Mouse (Mus musculus) adrenal gland (tissue): ENCODE measurements around the gene Imp4.

Experiments
- intact Hi-C: fragments of 180-260 bp; cut with DNase I; formaldehyde crosslinking; loops from one replicate; pipeline ENCODE4 v1.15.1; 2025

Gene Imp4

DNA sequence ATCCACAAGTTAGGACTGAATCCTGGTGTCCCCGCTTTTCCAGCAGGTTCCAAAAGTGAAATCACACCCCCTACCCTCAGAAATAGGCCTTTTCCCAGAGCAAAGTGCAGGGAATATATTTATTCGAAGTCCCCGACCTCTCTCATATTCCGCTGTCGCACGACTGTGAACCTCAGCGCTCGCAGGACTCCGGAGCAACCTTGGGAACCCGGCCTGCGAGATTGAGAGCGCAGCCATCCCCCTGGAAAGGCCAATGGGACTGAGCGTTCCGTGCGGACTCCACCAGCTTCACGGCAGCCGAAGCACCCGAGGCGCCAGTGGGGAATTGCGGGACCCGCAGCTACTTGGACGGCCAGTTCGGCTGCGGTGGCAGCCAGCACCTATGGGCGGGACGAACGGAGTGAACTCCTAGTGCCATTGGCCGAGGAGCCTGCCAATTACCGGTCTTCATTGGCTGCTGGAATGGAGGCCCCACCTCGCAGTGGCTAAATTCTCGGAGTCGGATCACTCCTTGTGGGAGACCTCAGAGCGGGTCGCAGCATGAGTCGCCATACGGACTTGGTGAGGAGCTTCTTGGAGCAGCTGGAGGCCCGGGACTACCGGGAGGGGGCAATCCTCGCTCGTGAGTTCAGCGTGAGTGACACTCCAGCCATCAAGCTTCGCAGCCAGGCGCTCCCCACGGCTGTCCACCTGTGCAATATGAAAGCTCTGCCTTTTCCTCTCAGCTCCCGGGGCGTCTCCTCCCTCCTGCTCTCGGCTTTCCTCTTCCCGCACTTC lies 19.8 kb downstream of the Imp4 start, which contains the start of gene Ptpn18:
Gene Ptpn18 (plus strand): TSS at position 479 of the 777 bp plus-strand sequence.
- intact Hi-C loops = no loop called here

DNA sequence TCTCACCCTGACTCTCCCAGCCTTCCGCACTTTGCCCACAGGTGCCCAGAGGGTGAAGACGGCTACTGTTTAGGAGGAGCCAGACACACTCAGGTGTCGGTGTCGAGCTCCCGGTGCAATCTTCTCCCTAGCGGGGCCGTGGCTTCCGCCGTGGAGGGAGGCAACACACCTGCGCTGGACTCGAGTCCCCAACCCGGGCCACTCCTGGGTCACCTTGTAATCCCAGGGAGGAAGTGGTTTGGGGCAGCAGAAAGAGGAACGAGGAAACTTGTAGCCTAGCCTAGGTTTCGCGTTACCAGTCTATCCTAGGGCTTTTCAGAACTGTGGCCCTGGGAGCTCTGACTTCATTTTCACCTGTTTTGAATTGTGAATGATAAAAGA lies 20.4 kb downstream of the Imp4 start:
- intact Hi-C loops = no loop called here

DNA sequence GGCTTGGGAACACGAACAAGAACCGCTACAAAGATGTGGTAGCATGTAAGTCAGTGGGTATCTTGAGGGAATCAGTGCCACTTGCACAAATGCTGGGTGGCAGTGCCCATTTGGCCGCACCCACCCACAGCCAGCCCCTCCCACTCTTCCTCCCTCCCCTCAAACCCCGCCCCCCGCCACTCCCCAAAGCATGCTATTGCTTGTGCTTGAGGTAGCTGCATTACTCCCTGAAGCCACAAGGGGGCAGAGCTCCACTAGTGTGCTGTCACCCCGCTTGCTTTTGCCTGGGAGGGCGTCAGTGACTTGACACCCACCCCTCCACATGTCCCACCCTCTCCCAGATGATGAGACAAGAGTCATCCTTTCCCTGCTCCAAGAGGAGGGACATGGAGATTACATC lies 23.1 kb downstream of the Imp4 start:
- intact Hi-C loops = no loop called here

DNA sequence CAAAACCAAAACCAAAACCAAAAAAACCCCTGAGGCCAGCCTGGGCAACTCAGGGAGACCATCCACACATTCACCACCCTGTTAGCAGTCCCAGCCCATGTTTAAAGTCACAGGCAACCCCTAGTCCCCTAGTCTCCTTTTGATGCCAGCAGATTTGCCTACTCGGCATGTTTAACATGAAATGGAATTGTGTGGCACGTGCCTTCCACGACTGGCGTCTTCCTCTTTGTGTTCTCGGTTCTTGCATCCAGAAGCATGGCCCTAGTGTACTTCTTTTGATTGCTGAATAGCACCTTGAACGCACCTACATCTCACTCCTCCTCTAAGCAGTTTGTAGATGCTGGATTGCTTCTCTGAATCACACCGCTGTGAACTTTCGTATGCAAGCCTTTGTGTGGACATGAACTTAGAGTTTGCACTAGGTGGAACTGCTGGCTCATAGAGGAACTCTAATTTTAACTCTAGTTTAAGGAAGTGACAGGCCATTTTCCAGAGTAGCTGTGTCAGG lies 24.7 kb downstream of the Imp4 start:
- intact Hi-C loops = no loop called here

DNA sequence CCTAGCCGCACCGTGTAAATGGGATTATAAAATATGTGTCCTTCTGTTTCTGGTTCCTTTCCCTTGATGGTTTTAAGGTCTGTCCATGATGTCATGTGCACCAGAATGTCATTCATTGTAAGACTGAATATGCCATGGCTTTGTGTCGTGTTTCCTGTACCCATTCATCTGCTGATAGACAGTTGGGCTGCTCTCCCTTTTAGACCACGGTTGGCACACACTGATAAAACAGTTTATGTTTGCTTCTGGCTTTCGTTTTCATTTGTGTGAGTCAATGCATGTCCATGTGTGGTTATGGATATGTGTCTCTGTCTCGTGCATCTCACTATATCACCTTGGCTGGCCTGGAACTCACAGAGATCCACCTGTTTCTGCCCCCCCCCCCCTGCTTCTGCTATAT lies 25.8 kb downstream of the Imp4 start:
- intact Hi-C loops = no loop called here

DNA sequence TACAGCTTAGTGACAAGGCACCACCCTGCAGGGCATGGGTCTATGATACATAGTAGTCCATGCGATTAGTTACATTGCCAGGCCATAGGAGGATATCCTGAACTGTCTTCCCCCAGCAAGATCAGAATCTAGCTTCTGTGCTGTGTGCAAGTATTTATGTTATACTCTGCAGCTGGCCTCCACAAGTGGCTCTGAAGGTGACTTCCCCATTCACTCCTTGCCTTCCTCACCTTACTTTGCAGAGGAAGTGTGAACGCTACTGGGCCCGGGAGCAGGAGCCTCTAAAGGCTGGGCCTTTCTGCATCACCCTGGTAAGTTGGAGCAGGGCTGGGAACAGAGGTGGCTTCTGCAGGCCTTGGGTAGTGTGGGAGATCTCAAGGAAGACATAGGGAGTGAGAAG lies 28.4 kb downstream of the Imp4 start:
- intact Hi-C loops = no loop called here

DNA sequence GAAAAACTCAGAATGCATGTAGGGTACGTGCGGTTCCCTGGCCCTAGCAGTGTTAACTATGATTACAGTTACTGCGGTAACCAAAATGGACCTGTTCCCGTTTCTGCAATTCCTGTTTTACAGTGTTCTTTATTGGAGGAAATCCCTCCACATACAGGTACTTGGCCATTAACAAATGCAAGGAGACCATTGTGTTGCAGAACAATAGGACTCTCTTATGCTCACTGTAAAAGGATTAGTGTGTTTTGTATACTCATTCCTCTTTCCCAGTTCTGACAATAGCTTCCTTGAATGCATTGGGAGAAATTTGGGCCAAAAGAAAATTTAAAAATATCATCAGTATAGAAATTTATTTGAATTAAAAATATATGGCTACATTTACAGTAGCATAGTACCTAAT lies 28.8 kb downstream of the Imp4 start:
- intact Hi-C loops = no loop called here

DNA sequence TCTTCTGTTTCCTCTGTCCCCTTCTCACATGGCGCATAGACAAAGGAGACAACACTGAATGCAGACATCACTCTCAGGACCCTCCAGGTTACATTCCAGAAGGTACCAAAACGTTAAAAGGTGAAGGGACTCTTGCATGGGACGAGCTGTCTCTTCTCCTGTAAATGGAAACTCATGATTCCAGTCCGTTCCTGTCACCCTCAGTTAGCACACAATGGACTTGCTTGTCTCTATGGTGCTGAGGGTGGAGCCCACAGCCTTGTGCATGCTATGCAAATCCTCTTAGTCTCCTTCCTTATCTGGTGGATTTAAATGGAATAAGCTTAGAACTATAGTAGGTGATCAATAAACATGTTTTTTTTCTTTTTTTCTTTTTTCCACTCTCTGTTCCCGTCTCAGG lies 30.1 kb downstream of the Imp4 start:
- intact Hi-C loops = no loop called here

DNA sequence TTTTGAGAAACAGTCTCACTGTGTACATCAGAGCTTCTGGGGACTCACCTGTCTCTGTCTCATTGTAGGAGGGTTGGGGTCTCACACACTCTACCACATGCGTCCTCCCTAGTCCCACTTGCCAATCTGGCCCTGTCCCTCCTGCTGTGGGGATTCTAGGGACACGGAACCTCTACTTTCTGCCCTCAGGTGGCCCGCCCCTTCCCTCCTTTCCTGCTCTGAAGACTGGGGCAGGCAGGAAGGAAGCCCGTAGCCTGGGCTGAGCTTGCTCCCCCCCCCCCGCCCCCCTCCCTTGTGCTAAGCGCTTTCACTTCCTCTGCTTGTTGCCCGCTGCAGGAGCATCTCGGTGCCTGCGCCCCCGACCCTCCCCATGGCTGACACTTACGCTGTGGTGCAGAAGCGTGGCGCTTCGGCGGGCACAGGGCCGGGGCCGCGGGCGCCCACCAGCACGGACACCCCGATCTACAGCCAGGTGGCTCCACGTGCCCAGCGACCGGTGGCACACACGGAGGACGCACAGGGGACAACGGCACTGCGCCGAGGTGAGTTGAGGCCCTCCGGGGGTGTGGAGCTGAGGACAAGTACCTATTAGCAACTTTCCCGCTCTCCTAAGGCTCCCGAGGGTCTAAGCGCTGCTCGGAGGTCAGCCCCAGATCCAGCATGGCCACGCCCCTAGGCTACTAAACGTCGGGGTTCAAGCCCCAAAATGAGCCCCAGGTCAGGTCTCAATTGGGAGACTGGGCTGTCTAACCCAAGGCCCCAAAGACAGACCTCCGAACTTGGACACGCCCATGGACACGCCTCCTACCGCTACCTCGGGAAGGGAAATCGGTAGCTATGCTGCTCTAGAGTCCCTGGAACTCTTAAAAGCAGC lies 33.0 kb downstream of the Imp4 start:
- intact Hi-C loops = no loop called here

DNA sequence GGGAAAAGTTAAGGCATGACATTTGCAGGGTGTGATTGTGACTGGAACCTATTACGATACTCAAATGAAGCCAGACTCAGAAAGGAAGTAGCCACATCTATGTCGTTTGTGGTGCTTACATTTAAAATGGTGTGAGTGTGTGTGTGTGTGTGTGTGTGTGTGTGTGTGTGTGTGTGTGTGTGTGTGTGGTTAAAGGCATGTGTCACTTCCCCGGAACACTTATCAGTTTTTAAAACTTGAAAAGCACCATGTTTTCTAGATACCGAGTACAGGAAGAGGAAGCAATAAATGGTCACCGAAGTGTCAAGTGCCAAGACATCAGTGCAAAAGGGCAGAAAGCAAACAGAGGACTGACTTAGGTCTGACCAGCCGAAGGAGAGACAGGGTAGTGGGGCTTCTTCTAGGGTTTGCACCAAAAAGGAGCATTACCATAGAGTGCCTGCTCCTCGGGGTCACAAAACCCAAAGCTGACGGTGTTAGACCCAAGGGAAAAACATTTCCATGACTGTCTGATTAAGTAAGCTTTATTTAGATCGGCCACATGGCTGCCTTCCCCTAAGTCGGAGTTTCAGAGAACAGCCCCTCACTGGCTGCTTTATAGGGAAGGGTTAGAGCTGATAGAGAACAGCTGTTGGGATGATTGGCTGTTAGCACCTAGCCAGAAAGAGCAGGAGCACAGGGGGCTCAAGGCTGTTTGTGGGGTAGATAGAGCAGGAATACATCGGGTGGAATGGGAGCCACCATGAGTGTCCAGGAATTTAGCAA lies 39.4 kb downstream of the Imp4 start:
- intact Hi-C loops = no loop called here

DNA sequence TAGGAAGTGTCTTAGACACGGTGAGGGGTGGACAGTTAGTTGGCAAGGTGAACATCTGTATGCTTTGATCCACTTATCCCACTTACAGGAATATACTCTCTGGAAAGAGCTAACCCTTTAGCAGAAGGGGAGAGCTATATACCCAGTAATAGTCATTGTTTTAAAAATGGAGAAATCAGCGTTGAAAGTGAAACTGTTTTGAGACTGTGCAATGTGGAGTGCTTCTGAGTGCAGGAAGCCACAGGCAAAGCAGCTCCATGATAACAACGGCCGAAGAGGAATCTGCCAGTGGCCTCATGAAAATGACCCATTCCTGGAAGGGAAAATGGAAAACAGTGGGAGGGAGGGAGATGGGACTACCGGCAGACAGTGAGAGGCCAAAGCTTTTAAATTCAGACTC lies 41.1 kb downstream of the Imp4 start:
- intact Hi-C loops = no loop called here

DNA sequence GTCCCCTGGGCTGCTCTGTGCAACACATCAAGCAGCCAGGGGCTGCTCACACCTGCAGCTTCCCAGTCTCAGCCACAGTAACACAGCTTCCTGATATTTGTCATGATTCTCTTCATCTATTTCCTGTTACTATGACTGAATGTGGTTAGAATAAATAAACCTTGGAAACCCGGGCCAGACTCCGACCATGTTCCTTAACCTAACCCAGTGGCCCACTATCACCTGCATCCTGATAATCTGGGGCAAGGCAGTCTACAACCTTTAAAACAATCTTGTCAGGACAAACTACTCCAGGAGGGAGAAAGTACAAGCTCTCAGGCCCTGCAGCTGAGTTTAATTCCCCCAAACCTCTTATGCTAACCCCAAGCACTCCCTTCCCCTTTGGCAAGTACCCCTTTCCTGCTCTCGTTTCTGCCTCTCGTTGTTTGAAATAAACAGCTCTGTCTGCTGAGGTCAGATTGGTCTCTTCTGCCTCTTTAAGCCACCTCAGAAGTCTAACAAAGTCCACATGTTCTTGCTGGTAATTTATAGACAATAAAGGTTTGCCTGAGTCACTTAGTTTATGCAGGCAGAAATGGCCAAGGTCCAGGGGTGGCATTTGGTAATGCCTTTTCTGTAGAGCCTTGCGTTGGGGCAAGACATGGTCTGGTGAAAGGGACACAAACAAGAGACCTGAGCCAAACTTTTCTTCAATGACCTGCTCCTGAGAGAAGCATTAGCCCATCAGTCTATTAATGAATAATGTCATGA lies 42.4 kb downstream of the Imp4 start:
- intact Hi-C loops = no loop called here

DNA sequence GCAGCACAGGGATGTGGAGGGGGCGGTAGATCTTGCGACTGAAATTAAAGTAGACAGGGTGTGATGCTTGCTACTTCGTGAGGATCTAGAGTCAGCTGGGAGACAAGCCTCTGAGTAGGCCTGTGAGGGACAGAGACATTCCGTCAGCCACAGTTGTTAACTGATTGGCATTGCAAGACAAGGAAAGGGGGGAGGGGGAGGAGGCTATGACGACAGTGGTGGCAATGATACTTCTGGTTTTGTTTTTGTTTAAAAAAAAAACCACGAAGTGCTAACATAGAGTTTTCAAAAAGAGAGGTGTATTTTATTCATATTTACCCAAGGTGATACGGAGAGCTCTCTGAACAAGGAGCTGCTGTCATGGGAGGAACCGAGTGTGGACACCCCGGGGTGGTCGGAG lies 44.8 kb downstream of the Imp4 start:
- intact Hi-C loops = no loop called here

DNA sequence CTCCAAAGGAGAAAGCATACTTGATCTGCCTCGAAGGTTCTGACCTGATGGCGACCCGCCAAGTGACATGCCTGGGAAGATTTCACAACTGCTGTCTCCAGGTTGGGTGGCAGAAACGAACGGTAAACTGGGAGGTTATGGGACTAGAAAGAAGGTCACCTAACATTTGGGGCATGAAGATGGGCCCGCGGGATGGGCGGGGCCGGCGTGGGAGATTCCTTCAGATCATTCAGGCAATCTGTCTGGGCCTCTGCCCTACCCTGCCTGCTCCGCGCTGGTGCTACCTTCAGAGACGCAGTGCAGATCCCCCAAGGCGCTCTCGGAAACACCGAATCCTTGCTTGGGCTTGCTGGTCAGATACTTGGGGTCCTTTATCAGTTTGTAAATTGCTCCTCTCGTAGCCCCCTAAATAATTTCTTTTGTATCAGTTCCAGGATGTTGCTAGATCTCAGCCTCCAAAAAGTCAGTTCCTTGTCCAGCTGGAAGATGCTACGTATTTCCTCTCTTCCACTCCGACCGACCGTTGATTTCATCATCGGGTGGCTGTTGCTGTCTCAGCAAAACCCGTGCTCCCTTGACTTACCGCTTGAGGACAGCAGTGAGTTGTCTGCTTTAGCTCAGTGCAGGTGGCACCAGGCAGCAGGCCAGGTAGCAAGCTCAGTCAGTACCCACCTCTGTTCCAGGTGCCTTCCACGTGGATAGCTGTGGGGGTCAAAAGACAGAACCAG lies 46.0 kb downstream of the Imp4 start:
- intact Hi-C loops = no loop called here

DNA sequence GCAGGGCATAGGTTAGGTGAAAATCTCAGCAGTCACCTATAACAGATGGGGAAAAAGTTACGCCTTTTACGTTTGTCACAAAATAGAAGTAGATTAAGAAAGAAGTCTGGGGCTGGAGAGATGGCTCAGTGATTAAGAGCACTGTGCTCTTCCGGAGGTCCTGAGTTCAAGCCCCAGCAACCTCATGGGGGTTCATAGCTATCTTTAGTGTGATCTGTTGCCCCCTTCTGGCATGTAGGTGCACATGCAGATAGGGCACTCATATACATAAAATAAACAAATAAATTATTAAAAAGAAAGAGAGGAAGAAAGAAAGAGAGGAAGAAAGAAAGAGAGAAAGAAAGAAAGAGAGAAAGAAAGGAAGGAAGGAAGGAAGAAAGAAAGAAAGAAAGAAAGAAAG lies 47.7 kb downstream of the Imp4 start:
- intact Hi-C loops = no loop called here

DNA sequence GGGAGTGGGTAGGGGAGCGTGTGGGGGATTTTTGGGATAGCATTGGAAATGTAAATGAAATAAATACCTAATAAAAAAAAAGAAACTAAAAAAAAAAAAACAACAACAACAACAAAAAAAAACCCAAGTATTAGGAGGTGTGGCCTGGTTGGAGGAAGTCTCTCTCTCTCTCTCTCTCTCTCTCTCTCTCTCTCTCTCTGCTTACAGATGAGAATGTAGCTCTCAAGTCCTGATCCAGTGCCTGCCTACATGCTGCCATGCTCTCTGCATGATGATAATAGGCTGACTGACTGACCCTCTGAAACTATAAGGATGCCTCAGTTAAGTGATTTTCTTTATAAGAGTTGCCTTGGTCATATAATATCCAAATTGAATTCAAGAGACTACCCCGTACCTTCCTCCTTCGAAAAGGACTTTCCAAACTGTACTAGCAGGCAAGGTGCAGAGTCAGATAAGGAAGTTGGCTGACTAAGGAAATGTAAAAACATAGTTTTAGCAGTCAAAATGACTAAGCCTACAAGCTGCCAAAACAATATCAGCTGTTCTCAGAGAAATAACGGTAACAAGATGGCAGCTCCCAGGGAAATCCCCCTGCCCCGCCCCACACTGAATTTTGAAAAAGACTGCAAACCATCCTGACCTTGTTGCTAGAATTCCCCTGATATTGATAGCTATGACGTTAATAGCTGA lies 50.3 kb downstream of the Imp4 start:
- intact Hi-C loops = no loop called here

DNA sequence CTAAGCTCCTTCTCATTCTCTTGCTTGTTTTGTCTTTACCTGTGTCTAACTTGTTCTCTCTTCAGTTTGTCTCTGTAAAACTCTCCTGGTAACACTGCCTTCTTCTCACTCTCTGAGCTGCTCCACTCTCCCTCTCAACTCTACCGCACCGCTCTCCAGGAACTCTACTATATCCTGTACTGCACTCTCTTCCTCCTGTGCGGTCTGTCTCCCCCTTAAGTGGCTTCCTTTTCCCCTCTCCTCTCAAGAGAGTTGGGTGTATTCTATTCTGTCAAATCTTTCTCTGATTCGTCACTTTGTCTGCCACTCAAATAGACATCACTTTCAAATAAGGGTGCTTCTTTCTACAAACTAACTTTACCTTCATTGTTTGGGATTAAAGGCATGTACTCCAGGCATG lies 51.8 kb downstream of the Imp4 start:
- intact Hi-C loops = no loop called here
